Mouse (Mus musculus): ENCODE results near the gene Faah. TPM values are rescaled to one million over a fixed set of nuclear protein-coding genes. Genes with fewer than 3 reads are reported as not detected.

The Faah gene
- polyA plus RNA-seq, 1 experiment, result 5.1 TPM

GRCm38 (mm10) chr4:116016862-116017299 lies 845 bp downstream of the Faah start:
- WGBS, result 7% methylated on average over 16 of the region's 16 CpGs
- Histone ChIP-seq H3K27ac (ENCODE audit: control insufficient read depth, insufficient read depth, low read depth, low read length, poor library complexity) (no peak overlapping the region), H3K4me3 (replicated peaks; ENCODE audit: control insufficient read depth, low read depth, low read length) (peak overlapping the region; percentile 68), H3K4me1 (ENCODE audit: control insufficient read depth, insufficient read depth, low read length) (no peaks in the 10 kb centered on the region; the same call in 1 of the 2 replicates)
- TF ChIP-seq CTCF (IDR thresholded peaks at IDR 0.05; ENCODE audit: control insufficient read depth, insufficient read depth, low read length) (no peak), POLR2A (IDR thresholded peaks at IDR 0.05; ENCODE audit: borderline replicate concordance, control insufficient read depth, low read depth, low read length) (no peak)

DNA sequence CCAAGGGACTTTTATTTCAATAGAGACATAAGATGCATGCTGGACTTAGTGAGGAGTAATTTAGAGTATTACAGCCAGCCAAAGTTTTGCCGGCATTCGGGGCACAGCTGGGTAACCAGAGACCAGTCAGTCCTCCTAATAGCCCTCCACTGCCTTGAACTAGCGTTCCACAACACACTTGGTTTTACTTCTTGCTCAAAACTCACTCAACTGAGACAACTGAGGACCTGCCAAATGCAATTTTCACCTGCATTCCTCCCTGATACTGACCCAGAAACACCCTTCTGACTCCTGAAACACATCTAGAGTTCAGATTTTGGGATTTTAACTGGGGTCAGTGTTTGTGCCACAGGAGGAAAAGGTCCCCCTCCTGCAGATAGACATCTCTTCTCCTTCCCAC lies 1.3 kb downstream of the Faah start:
- H3K4me1 ChIP-seq (ENCODE audit: control insufficient read depth, insufficient read depth, low read length), result no peaks in the 10 kb centered on the region; the same call in 1 of the 2 replicates
- TF ChIP-seq CTCF (IDR thresholded peaks at IDR 0.05; ENCODE audit: control insufficient read depth, insufficient read depth, low read length) (no peak), POLR2A (IDR thresholded peaks at IDR 0.05; ENCODE audit: borderline replicate concordance, control insufficient read depth, low read depth, low read length) (no peak)
- 49% methylated on average over 3 of the region's 3 CpGs for WGBS
- H3K4me3 ChIP-seq (replicated peaks; ENCODE audit: control insufficient read depth, low read depth, low read length), result peak overlapping the region; percentile 22
- no peak overlapping the region for H3K27ac ChIP-seq (ENCODE audit: control insufficient read depth, insufficient read depth, low read depth, low read length, poor library complexity)

DNA sequence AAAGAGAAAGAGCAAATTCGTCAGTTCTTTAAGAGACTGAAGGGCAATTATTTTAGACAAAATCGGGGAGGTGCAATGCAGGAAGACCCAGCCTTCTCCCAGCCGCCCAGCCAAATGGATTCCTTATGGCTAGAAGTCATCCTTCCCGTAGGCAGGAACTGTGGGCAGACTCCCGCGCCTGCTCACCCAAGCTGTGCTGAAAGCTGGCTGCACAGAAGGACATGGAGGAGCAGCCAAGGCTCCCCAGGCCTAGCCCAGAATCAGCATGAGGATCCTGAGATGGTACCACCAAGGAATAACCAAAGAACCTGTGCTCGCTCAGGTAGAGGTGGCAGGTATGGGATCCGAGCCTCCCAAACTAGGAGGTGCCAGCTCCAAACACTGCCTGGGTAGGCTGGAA lies 1.7 kb downstream of the Faah start:
- TF ChIP-seq POLR2A (IDR thresholded peaks at IDR 0.05; ENCODE audit: borderline replicate concordance, control insufficient read depth, low read depth, low read length) (no peak), CTCF (IDR thresholded peaks at IDR 0.05; ENCODE audit: control insufficient read depth, insufficient read depth, low read length) (no peak)
- no peak overlapping the region for H3K27ac ChIP-seq (ENCODE audit: control insufficient read depth, insufficient read depth, low read depth, low read length, poor library complexity)
- peak overlapping the region; percentile 22 for H3K4me3 ChIP-seq (replicated peaks; ENCODE audit: control insufficient read depth, low read depth, low read length)
- no peaks in the 10 kb centered on the region; the same call in 1 of the 2 replicates for H3K4me1 ChIP-seq (ENCODE audit: control insufficient read depth, insufficient read depth, low read length)
- 72% methylated on average over 8 of the region's 8 CpGs for WGBS

DNA sequence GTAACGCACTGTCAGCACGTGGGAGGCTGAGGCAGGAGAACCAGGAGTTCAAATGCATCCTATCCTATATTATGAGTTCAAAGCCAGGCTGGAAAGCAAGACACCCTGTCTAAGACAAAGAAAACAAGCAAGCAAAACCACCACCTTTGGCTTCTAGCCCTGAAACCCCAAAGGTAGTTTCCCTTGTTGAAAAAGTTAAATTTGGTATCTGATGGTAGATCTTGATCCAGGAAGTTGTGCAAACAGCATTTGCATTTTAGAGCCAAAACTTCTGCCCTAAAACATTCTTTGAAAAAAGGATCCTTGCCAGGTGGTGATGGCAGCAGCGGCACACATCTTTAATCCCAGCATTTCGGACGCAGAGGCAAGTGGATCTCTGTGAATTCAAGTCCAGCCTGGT lies 2.2 kb downstream of the Faah start:
- 37% methylated on average over 5 of the region's 5 CpGs for WGBS
- Histone ChIP-seq H3K4me1 (ENCODE audit: control insufficient read depth, insufficient read depth, low read length) (no peaks in the 10 kb centered on the region; the same call in 1 of the 2 replicates), H3K27ac (ENCODE audit: control insufficient read depth, insufficient read depth, low read depth, low read length, poor library complexity) (no peak overlapping the region), H3K4me3 (replicated peaks; ENCODE audit: control insufficient read depth, low read depth, low read length) (no peak overlapping the region)
- TF ChIP-seq CTCF (IDR thresholded peaks at IDR 0.05; ENCODE audit: control insufficient read depth, insufficient read depth, low read length) (no peak), POLR2A (IDR thresholded peaks at IDR 0.05; ENCODE audit: borderline replicate concordance, control insufficient read depth, low read depth, low read length) (no peak)

DNA sequence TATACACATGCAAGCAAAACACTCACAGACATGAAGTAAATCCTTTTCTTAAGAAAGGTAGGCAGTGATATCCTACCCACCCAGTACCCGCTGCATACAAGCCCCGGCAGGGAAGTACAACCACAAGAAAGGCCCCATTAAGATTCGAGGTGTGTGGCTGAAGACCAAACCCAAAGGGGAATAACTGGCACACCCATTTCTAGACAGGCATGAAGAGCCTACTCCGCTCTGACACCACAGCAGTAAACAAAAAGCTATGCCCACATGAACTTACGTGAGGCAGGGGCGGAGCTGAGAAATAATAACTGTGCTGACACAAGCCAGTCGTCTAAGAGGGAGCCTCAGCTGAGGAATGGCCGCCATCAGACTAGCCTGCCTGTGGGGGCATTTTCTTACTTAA lies 7.5 kb downstream of the Faah start:
- 62% methylated on average over 8 of the region's 8 CpGs for WGBS
- Histone ChIP-seq H3K4me3 (replicated peaks; ENCODE audit: control insufficient read depth, low read depth, low read length) (no peak overlapping the region), H3K27ac (ENCODE audit: control insufficient read depth, insufficient read depth, low read depth, low read length, poor library complexity) (no peak overlapping the region), H3K4me1 (ENCODE audit: control insufficient read depth, insufficient read depth, low read length) (no peaks in the 10 kb centered on the region)
- no peak for TF ChIP-seq POLR2A (IDR thresholded peaks at IDR 0.05; ENCODE audit: borderline replicate concordance, control insufficient read depth, low read depth, low read length)
- TF ChIP-seq CTCF (IDR thresholded peaks at IDR 0.05; ENCODE audit: control insufficient read depth, insufficient read depth, low read length), result no peak

DNA sequence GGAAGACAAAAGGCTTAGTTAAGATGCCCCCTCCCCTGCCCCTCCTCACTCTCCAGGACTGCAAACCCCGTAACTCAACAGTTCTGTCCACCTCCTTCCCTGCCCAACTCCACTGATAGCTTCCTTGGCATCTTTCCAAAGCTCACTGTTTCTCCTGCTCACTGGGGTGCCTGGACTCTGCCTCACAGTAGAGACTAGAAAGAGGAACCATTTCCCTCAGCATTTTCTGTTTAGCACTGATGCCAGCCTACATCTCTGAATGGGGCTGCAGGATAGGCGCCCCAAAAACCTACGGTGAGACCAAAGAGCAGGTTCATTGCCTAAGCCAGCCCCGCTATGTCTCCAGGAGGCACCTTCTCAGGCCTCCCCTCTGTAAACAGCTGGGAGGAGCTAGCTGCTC lies 16.5 kb downstream of the Faah start:
- 46% methylated on average over 4 of the region's 4 CpGs for WGBS
- Histone ChIP-seq H3K4me3 (replicated peaks; ENCODE audit: control insufficient read depth, low read depth, low read length) (no peak overlapping the region), H3K27ac (ENCODE audit: control insufficient read depth, insufficient read depth, low read depth, low read length, poor library complexity) (no peak overlapping the region), H3K4me1 (ENCODE audit: control insufficient read depth, insufficient read depth, low read length) (no peaks in the 10 kb centered on the region)
- TF ChIP-seq CTCF (IDR thresholded peaks at IDR 0.05; ENCODE audit: control insufficient read depth, insufficient read depth, low read length) (no peak), POLR2A (IDR thresholded peaks at IDR 0.05; ENCODE audit: borderline replicate concordance, control insufficient read depth, low read depth, low read length) (no peak)

DNA sequence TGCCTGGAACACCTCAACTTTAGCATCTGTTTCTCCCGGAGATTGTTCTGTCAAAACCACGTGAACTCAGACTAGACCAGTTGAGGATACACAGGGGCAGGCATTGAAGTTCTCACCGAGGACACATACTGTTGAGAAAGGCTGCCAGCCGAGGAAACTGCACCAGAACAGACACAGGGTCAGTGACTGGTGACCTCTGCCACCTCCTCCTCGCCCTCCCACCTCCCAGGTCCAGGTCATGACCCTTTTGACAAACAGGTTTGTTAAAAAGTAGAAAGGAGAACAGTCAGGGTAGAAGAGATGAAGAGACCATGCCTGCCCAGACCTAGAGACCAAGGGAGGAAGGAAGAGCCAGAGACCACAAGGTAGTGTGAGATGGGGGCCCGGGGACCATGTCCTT lies 17.1 kb downstream of the Faah start:
- Histone ChIP-seq H3K4me1 (ENCODE audit: control insufficient read depth, insufficient read depth, low read length) (no peaks in the 10 kb centered on the region), H3K27ac (ENCODE audit: control insufficient read depth, insufficient read depth, low read depth, low read length, poor library complexity) (no peak overlapping the region), H3K4me3 (replicated peaks; ENCODE audit: control insufficient read depth, low read depth, low read length) (no peak overlapping the region)
- WGBS, result 47% methylated on average over 6 of the region's 6 CpGs
- TF ChIP-seq CTCF (IDR thresholded peaks at IDR 0.05; ENCODE audit: control insufficient read depth, insufficient read depth, low read length) (no peak), POLR2A (IDR thresholded peaks at IDR 0.05; ENCODE audit: borderline replicate concordance, control insufficient read depth, low read depth, low read length) (no peak)

- 70% methylated on average over 4 of the region's 4 CpGs for WGBS
- H3K4me3 ChIP-seq (replicated peaks; ENCODE audit: control insufficient read depth, low read depth, low read length), result no peak overlapping the region
- TF ChIP-seq CTCF (IDR thresholded peaks at IDR 0.05; ENCODE audit: control insufficient read depth, insufficient read depth, low read length) (no peak), POLR2A (IDR thresholded peaks at IDR 0.05; ENCODE audit: borderline replicate concordance, control insufficient read depth, low read depth, low read length) (no peak)
- no peaks in the 10 kb centered on the region; the same call in 1 of the 2 replicates for H3K4me1 ChIP-seq (ENCODE audit: control insufficient read depth, insufficient read depth, low read length)
- no peak overlapping the region for H3K27ac ChIP-seq (ENCODE audit: control insufficient read depth, insufficient read depth, low read depth, low read length, poor library complexity)
Observed at GRCm38 (mm10) chr4:115996729-115997128, 21.0 kb downstream of the Faah start.

DNA sequence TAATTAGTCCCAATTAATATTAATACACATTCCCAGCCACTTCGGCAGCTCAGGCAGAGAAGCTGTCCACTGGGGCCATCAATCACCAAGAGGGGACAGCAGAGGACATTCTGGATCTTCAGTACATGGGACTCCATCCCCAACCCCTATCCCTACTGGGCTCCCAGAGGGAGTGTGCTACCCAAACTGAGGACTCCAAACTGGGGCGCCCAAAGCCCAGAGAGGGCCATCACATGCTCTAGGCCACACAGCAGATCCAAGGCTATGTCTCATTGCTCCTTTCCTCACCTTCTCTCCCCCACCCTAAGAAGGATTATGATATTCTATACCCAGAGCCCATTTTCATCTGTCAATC lies 22.4 kb downstream of the Faah start:
- H3K27ac ChIP-seq (ENCODE audit: control insufficient read depth, insufficient read depth, low read depth, low read length, poor library complexity), result no peak overlapping the region
- H3K4me1 ChIP-seq (ENCODE audit: control insufficient read depth, insufficient read depth, low read length), result no peaks in the 10 kb centered on the region; the same call in 1 of the 2 replicates
- 79% methylated on average over 2 of the region's 2 CpGs for WGBS
- H3K4me3 ChIP-seq (replicated peaks; ENCODE audit: control insufficient read depth, low read depth, low read length), result no peak overlapping the region
- no peak for TF ChIP-seq CTCF (IDR thresholded peaks at IDR 0.05; ENCODE audit: control insufficient read depth, insufficient read depth, low read length)
- no peak for TF ChIP-seq POLR2A (IDR thresholded peaks at IDR 0.05; ENCODE audit: borderline replicate concordance, control insufficient read depth, low read depth, low read length)

Data from bone marrow, adult 2 months (tissue).